Mouse (Mus musculus) bone marrow macrophage, adult 2 months (primary cell): ENCODE data around the gene Aktip. TPM values are rescaled to one million over a fixed set of nuclear protein-coding genes. Genes with fewer than 3 reads are reported as not detected.

Experiments
- H3K27ac ChIP-seq: 2 replicates; pipeline ENCODE4 v1.5.1; 2012; ENCODE audit warnings: low read depth, low read length; ENCODE audit not compliant: insufficient read depth
- H3K4me1 ChIP-seq: 2 replicates; pipeline ENCODE4 v1.6.1; 2012; ENCODE audit warnings: low read length; ENCODE audit not compliant: control insufficient read depth, insufficient read depth
- H3K4me3 ChIP-seq: 2 replicates; pipeline ENCODE4 v1.5.1; 2012; ENCODE audit warnings: mild to moderate bottlenecking, low read length, moderate library complexity; ENCODE audit not compliant: insufficient read depth
- CTCF ChIP-seq: IDR thresholded peaks from 2 replicates; pipeline ENCODE4 v1.5.1; 2012; ENCODE audit warnings: low read depth, mild to moderate bottlenecking, low read length, moderate library complexity
- POLR2A ChIP-seq: IDR thresholded peaks from 2 replicates; pipeline ENCODE4 v1.6.1; 2012; ENCODE audit warnings: mild to moderate bottlenecking, low read depth, low read length, borderline replicate concordance
- polyA plus RNA-seq: library from polyadenylated mRNA; stranded (reverse); fragments of >200 nt; gene quantifications from 2 replicates; pipeline ENCODE4 v1.2.4, GENCODE M21; 2012; ENCODE audit not compliant: missing spikeins, insufficient read depth, insufficient read length

Aktip gene
- polyA plus RNA-seq, 1 experiment = 35.1 TPM

DNA sequence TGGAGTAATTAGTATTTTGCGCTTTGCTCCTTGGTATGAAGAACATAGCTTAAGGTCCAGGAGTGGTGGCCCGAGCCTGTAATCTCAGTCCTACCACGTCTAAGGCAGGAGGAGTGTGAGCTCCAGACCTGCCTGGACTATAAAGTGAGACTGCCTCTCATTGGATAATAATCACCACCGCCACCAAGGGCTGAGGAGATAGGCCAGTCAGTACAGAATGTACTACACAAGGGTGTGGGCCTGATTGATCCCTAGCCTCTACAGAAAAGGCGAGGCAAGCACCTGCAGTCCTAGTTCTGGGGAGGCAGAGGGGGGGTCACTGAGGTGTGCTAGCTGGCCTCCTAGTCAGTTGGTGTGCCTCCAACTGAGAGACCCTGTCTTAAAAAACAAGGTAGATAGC lies 85.3 kb downstream of the Aktip start:
- TF ChIP-seq POLR2A = no peak
- no peak for TF ChIP-seq CTCF
- no peak overlapping the region for H3K4me3 ChIP-seq
- no peak overlapping the region for H3K27ac ChIP-seq
- peaks cover 6% of the 10 kb centered on the region for H3K4me1 ChIP-seq

- Histone ChIP-seq H3K4me1 (peaks cover 6% of the 10 kb centered on the region), H3K27ac (peak overlapping the region; percentile 39), H3K4me3 (no peak overlapping the region)
- TF ChIP-seq POLR2A (no peak), CTCF (no peak)
Observed at GRCm38 (mm10) chr8:91111868-91112477, 87.8 kb downstream of the Aktip start.

GRCm38 (mm10) chr8:91106271-91106670 lies 93.5 kb downstream of the Aktip start:
- Histone ChIP-seq H3K4me3 (no peak overlapping the region), H3K27ac (no peak overlapping the region), H3K4me1 (no peaks in the 10 kb centered on the region)
- TF ChIP-seq POLR2A (no peak), CTCF (no peak)

DNA sequence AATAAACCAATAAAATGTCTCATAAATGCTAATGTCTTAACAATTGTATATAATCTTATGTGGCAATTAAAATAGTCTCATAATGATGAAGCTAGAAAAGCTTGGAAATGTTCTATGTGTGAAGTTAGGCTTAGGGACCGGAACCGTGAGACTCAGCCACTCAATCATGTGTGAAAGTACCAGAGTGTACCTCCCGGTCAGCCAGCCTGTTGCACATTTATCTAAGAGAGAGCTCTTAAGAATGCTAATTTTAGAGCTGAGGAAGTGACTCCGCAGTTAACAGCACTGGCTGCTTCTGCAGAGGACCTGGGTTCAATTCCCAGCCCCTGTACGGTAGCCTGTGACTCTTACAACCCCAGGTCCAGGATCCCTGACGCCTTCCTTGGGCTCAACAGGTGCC lies 101.7 kb downstream of the Aktip start:
- H3K4me3 ChIP-seq = no peak overlapping the region
- TF ChIP-seq CTCF (no peak), POLR2A (no peak)
- H3K4me1 ChIP-seq = no peaks in the 10 kb centered on the region

GRCm38 (mm10) chr8:91094135-91094534 lies 105.6 kb downstream of the Aktip start:
- Histone ChIP-seq H3K4me3 (no peak overlapping the region), H3K4me1 (no peaks in the 10 kb centered on the region), H3K27ac (no peak overlapping the region)
- TF ChIP-seq POLR2A (no peak), CTCF (no peak)

More for the DNA sequence above, 101.7 kb downstream of the Aktip start:
- no peak overlapping the region for H3K27ac ChIP-seq

GRCm38 (mm10) chr8:91089601-91090000 lies 110.2 kb downstream of the Aktip start:
- TF ChIP-seq CTCF (no peak), POLR2A (no peak)
- H3K4me3 ChIP-seq = no peak overlapping the region
- no peaks in the 10 kb centered on the region for H3K4me1 ChIP-seq
- H3K27ac ChIP-seq = no peak overlapping the region

DNA sequence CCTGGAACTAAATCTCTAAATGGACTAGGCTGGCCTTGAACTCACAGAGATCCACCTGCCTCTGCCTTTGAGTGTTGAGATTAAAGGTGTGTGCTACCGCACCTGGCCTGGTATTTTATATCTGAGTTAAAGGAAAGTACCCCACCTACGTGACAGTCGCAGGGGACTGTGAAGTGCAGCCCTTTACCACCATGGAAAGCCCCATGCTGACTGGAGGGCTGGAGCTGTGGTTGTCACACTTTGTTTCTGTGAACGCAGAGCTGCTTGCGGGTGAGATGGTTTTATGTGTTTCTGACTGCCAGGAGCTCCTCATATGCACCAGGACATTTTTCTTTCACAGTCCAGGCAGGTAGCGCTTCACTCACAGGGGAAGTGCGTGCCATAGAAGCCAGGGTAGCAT lies 111.3 kb downstream of the Aktip start:
- TF ChIP-seq POLR2A = no peak
- no peak for TF ChIP-seq CTCF
- 0 out of 2 replicates have a peak, but pooled peaks cover under 1% of the 10 kb centered on the region for H3K4me1 ChIP-seq
- H3K27ac ChIP-seq = no peak overlapping the region
- H3K4me3 ChIP-seq = no peak overlapping the region

DNA sequence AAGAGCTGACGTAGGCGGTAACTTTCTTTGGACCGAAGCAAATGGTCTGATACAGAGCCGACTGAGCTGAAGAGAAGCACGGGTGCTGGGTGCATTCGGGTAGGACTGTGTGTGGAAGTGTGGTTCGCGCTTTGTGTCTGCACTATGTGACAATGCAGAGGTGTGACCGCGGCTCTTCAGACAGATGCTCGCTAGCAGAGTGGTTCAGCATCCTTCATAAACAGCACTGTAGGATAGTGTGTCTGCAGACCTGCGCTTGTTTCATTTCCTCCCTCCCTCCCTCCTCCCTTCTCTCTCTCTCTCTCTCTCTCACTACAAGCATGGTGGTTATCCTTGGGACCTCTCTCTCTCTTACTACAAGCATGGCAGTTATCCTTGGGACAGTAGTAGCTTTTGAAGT lies 117.3 kb downstream of the Aktip start:
- peak overlapping the region; percentile 72 for H3K27ac ChIP-seq
- H3K4me3 ChIP-seq = peak overlapping the region; percentile 21; the same call in 1 of the 2 replicates
- peaks cover 18% of the 10 kb centered on the region for H3K4me1 ChIP-seq
- TF ChIP-seq CTCF (no peak), POLR2A (no peak)

GRCm38 (mm10) chr8:91081911-91082310 lies 117.9 kb downstream of the Aktip start:
- no peak for TF ChIP-seq POLR2A
- TF ChIP-seq CTCF = no peak
- Histone ChIP-seq H3K27ac (peak overlapping the region; percentile 91), H3K4me1 (peaks cover 18% of the 10 kb centered on the region), H3K4me3 (no peak overlapping the region)

- no peak for TF ChIP-seq CTCF
- no peak for TF ChIP-seq POLR2A
- Histone ChIP-seq H3K4me3 (no peak overlapping the region), H3K4me1 (peaks cover 18% of the 10 kb centered on the region), H3K27ac (no peak overlapping the region)
Observed at GRCm38 (mm10) chr8:91079678-91080077, 120.1 kb downstream of the Aktip start.

- H3K27ac ChIP-seq = no peak overlapping the region
- TF ChIP-seq CTCF = no peak
- no peak for TF ChIP-seq POLR2A
- no peak overlapping the region for H3K4me3 ChIP-seq
- H3K4me1 ChIP-seq = peaks cover 10% of the 10 kb centered on the region
Observed at GRCm38 (mm10) chr8:91077077-91077867, 122.5 kb downstream of the Aktip start.
